Mouse (Mus musculus) neutrophil, adult 5-6 weeks (primary cell): ENCODE measurements around the gene Atp6ap1l. TPM values are rescaled to one million over a fixed set of nuclear protein-coding genes. Genes with fewer than 3 reads are reported as not detected.
A peak's percentile ranks its signal among the peaks of the same experiment; 100 is the strongest.

ENCODE experiments used
- ATAC-seq: fragments of 151-379, 151-347 bp; 2 replicates; pipeline ENCODE4 v1.8.0; 2017; ENCODE audit warnings: mild to moderate bottlenecking, moderate TSS enrichment; ENCODE audit not compliant: insufficient number of reproducible peaks, poor library complexity, low FRiP score, severe bottlenecking; ENCODE audit errors: extremely low read depth
- total RNA-seq: library from RNA; stranded (forward); fragments of 200-1000 nt; gene quantifications from 2 replicates; pipeline ENCODE4 v1.2.3, GENCODE M21; 2017

Atp6ap1l gene
- total RNA-seq, 1 experiment from 2014 or later, result not detected

GRCm38 (mm10) chr13:90896098-90896497 lies 9.1 kb downstream of the Atp6ap1l start:
- ATAC-seq, result no peak

- ATAC-seq, result no peak
Measured at GRCm38 (mm10) chr13:90894819-90895218, 10.3 kb downstream of the Atp6ap1l start.

GRCm38 (mm10) chr13:90890111-90890510 lies 15.0 kb downstream of the Atp6ap1l start:
- no peak for ATAC-seq

- 0 out of 2 replicates have a peak, but pooled peaks have one; percentile 36 for ATAC-seq
Measured at GRCm38 (mm10) chr13:90886568-90886983, 18.6 kb downstream of the Atp6ap1l start.

GRCm38 (mm10) chr13:90885856-90886532 lies 19.2 kb downstream of the Atp6ap1l start:
- no peak for ATAC-seq

GRCm38 (mm10) chr13:90881727-90882429 lies 23.3 kb downstream of the Atp6ap1l start:
- ATAC-seq, result no peak

- no peak for ATAC-seq
Measured at GRCm38 (mm10) chr13:90871579-90871978, 33.6 kb downstream of the Atp6ap1l start.

- ATAC-seq, result no peak
Measured at GRCm38 (mm10) chr13:90869157-90869556, 36.0 kb downstream of the Atp6ap1l start.

GRCm38 (mm10) chr13:90862138-90862537 lies 43.0 kb downstream of the Atp6ap1l start:
- no peak for ATAC-seq

GRCm38 (mm10) chr13:90860888-90861431 lies 44.2 kb downstream of the Atp6ap1l start:
- ATAC-seq, result no peak

- ATAC-seq, result no peak
Measured at GRCm38 (mm10) chr13:90852727-90853630, 52.2 kb downstream of the Atp6ap1l start.

GRCm38 (mm10) chr13:90851795-90852194 lies 53.4 kb downstream of the Atp6ap1l start:
- no peak for ATAC-seq

- ATAC-seq, result no peak
Measured at GRCm38 (mm10) chr13:90844191-90844590, 61.0 kb downstream of the Atp6ap1l start.

GRCm38 (mm10) chr13:90843412-90843811 lies 61.7 kb downstream of the Atp6ap1l start:
- ATAC-seq, result no peak

- no peak for ATAC-seq
Measured at GRCm38 (mm10) chr13:90841213-90841553, 64.0 kb downstream of the Atp6ap1l start.

- no peak for ATAC-seq
Measured at GRCm38 (mm10) chr13:90840530-90841212, 64.5 kb downstream of the Atp6ap1l start.

GRCm38 (mm10) chr13:90833641-90834207 lies 71.4 kb downstream of the Atp6ap1l start:
- no peak for ATAC-seq
